Mouse (Mus musculus): ENCODE results near the gene 1700020L24Rik. TPM values are rescaled to one million over a fixed set of nuclear protein-coding genes. Genes with fewer than 3 reads are reported as not detected.

Gene 1700020L24Rik
- polyA plus RNA-seq, 1 experiment from 2014 or later, result 0.45 TPM

DNA sequence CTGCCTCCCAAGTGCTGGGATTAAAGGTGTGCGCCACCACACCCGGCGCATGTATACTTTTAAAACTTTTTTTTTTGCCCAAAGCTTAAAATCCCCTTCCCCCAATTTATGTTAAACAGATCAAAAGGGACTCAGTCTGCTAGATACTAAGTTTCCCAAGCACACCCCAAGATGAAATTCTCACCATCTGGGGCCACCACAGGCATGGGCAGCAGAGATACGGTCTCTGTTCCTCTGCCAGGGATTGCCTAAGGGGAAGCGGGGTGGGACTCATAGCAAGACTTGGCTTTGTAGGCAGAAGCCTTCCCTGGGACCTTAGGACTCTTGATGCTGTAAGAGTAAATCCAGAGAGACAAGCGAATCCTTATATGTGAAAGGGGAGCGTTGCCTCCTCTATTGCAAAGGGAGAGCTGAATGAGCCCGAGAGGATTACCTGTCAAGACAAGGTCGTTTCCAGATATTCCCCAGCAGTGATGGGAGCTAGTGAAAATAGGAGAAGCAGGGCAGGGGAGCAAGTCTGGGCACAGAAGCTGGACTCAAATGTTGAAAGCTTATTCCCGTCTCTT is 24.1 kb downstream of the 1700020L24Rik start:
- H3K27ac ChIP-seq, result no peak overlapping the region
- no peaks in the 10 kb centered on the region for H3K36me3 ChIP-seq
- H3K9ac ChIP-seq, result no peak overlapping the region
- peaks cover 58% of the 10 kb centered on the region for H3K27me3 ChIP-seq
- WGBS, result 73% methylated on average over 10 of the region's 10 CpGs
- no peak for ATAC-seq (ENCODE audit: low FRiP score)
- H3K4me1 ChIP-seq, result peaks cover 22% of the 10 kb centered on the region
- peak overlapping the region; percentile 87; the same call in 1 of the 2 replicates for H3K4me2 ChIP-seq (replicated peaks)
- H3K9me3 ChIP-seq (replicated peaks), result no peaks in the 10 kb centered on the region
- no peak overlapping the region for H3K4me3 ChIP-seq

DNA sequence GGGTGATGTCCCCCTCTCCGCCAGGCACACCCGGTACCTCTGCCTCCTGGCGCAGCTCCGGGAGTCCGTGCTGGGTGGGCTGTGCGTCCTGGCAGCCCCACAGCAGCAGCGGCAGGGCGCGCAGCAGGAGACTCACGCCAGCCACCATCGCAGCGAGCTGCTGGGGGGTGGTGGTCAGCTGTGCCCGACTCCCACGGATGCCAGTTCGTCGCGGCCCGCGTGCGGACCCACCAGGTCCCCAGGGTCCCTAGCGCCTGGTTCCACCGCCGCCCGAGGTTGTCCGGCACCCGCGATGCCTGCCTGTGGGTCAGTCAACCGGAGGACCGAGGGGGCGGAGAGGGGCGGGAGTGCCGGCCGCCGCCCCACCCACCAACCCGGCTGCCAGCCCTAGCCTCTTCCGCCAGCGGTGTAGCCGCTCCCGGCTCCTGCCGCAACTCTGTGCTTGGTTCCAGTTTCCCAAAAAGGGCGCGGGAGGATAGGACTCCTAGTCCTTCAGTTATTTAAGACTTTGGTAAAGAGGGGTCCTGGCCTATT is 25.3 kb downstream of the 1700020L24Rik start, which contains the start of gene Mmp28:
Gene Mmp28 (minus strand): TSS at position 361 of the 534 bp plus-strand sequence.
- Histone ChIP-seq H3K9ac (peak within 1 kb of the TSS; percentile 74), H3K27ac (no peak within 1 kb of the TSS), H3K9me3 (replicated peaks) (no peaks in the 10 kb centered on the region), H3K4me2 (replicated peaks) (peak within 1 kb of the TSS; percentile 87), H3K27me3 (peaks cover 58% of the 10 kb centered on the region), H3K4me1 (peaks cover 20% of the 10 kb centered on the region), H3K36me3 (no peaks in the 10 kb centered on the region), H3K4me3 (peak within 1 kb of the TSS; percentile 55)
- no peak for ATAC-seq (ENCODE audit: low FRiP score)
- under 1% methylated on average over 42 of the region's 42 CpGs for WGBS

DNA sequence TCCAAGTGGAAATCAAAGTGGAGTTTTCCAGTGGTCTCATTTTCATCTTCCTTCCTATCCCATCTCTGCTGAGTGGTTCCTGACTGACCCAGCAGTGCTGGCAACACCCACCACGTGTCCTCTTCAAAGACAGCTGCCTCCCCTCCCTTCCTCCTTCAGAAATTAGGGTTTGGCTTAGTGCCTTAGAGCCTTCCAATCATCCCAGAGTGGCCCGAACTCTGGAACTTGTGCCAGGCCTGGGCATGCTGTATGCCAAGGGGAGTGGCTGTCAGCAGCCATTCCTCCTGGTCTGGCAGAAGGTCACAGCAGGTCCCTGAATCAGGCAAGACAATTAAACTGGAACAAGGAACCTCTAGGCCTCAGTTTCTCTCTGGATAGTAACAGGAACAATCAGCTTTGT is 28.5 kb downstream of the 1700020L24Rik start:
- WGBS, result 35% methylated on average over 2 of the region's 2 CpGs
- Histone ChIP-seq H3K36me3 (no peaks in the 10 kb centered on the region), H3K27ac (no peak overlapping the region), H3K4me1 (peaks cover 16% of the 10 kb centered on the region), H3K27me3 (peaks cover 50% of the 10 kb centered on the region), H3K4me3 (no peak overlapping the region), H3K9ac (no peak overlapping the region), H3K4me2 (replicated peaks) (no peak overlapping the region), H3K9me3 (replicated peaks) (no peaks in the 10 kb centered on the region)
- no peak for ATAC-seq (ENCODE audit: low FRiP score)

DNA sequence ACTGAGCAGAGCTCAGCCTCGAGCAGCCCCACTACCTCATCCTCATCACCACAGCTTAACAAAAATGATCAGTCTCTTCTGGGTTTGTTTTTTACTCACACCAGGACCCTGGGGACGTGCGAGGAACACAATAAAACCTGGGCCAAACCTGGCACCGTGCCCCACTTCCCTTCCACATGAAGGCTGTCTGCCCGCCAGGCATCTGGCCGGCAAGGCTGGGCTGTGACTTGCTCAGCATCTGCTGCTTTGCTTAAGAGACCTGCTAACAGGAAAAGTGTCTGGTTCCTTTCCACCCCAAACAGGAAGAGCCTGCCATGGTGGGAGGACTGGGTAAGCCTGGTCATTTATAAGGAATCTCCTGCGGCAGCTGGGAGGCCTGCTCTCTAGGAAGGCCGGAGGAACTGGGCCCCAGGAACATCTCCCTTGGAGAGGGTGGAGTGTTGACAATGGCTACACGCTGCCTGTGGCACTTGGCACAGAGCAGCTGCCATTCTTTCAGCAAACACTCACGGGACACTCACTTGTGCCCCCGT is 29.7 kb downstream of the 1700020L24Rik start:
- no peak for ATAC-seq (ENCODE audit: low FRiP score)
- no peak overlapping the region for H3K9ac ChIP-seq
- no peak overlapping the region for H3K27ac ChIP-seq
- peaks cover 42% of the 10 kb centered on the region for H3K27me3 ChIP-seq
- 64% methylated on average over 11 of the region's 11 CpGs for WGBS
- no peak overlapping the region for H3K4me2 ChIP-seq (replicated peaks)
- H3K4me3 ChIP-seq, result no peak overlapping the region
- H3K4me1 ChIP-seq, result peaks cover 17% of the 10 kb centered on the region
- H3K36me3 ChIP-seq, result no peaks in the 10 kb centered on the region
- H3K9me3 ChIP-seq (replicated peaks), result no peaks in the 10 kb centered on the region

DNA sequence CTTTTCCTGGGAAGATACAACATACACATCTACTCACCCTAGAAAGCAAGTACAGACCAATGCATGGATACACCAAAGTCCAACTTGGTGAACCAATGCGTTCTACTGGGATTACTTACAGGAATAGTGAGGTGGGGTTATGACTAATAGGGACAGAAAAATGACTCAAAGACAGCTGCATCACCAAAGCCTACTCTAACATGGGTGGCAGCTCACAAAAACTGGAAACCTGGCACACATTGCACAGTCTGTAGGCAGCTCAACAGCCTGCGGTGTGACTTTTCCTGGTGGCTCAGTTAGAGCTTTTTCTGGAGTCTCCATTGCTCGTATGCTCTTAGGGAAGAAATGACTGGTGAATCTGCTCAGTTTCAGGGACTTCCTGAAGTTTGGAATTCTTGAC is 31.3 kb downstream of the 1700020L24Rik start:
- WGBS, result 92% methylated on average over 3 of the region's 3 CpGs
- H3K4me2 ChIP-seq (replicated peaks), result no peak overlapping the region
- peaks cover 7% of the 10 kb centered on the region for H3K4me1 ChIP-seq
- no peak overlapping the region for H3K9ac ChIP-seq
- no peak for ATAC-seq (ENCODE audit: low FRiP score)
- H3K27ac ChIP-seq, result no peak overlapping the region
- H3K27me3 ChIP-seq, result peaks cover 27% of the 10 kb centered on the region
- H3K9me3 ChIP-seq (replicated peaks), result no peaks in the 10 kb centered on the region
- H3K36me3 ChIP-seq, result no peaks in the 10 kb centered on the region
- H3K4me3 ChIP-seq, result no peak overlapping the region

DNA sequence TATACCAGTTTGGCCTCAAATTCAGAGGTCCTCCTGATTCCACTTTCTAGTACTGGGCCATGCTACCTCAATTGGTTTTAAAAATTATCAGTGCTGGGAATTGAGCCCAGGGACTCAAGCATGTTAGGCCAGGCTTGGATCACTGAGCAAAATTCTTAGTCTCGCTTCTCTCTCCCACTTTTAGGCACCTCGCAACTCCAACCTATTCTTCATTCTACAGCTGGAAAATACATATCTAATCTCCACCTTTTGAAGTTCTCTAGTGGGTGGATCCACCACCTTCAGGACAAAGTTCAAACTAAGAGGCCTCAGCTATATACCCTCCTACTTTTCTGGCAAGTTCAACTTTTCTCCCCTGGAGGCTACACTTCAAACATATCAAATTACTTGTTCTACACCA is 34.3 kb downstream of the 1700020L24Rik start:
- H3K4me1 ChIP-seq, result peaks cover 19% of the 10 kb centered on the region
- no peak for ATAC-seq (ENCODE audit: low FRiP score)
- no peak overlapping the region for H3K27ac ChIP-seq
- 91% methylated on average over 2 of the region's 2 CpGs for WGBS
- H3K9me3 ChIP-seq (replicated peaks), result no peaks in the 10 kb centered on the region
- no peak overlapping the region for H3K9ac ChIP-seq
- H3K36me3 ChIP-seq, result no peaks in the 10 kb centered on the region
- peaks cover 7% of the 10 kb centered on the region for H3K27me3 ChIP-seq
- H3K4me3 ChIP-seq, result 0 out of 2 replicates have a peak overlapping the region, but pooled peaks have one; percentile 83
- peak overlapping the region; percentile 52 for H3K4me2 ChIP-seq (replicated peaks)

DNA sequence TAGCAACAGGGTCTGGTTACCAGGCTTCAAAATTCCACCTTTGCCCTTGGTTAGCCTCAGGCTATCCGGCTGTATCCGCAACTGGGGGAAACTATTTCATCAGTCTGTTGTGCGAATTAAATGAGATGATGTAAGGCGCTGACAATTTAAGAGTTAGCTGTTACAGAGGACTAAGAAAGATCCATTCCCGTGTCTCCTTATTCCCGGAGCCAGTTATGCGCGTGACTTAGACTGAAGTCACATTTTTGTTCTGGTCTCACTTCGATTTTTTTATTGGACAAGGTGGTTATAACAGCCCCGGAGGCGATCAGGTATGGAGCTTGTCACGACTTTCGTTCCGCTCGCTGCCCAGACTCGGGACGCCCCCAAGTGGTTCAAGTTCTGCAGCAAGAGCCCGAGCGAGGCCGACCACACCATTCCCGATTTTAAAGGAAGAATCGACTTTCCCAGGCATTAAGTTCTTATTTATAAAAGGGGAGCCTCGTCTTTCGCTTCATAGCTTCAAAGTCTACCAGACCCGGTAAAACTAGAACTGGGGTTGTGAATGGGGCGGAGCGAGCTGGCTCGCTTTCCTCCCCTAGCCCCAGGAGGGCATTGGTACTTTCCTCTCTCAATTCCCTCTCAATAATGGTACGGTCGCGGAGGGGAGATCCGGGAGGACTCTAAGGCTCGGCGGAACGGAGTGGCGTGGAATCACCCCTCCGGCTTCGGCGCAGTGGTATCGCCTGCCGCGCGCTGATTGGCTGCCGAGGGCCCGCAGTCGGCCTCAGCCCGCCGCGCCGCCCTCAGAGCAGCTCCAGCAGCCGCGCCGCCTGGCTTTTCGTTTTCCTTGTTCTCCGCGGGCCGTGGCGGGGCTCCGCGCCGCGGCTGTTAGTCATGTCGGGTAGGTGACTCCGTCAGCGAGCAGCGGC is 35.1 kb downstream of the 1700020L24Rik start, which contains the start of gene Taf15:
Gene Taf15 (plus strand): TSS at position 763 of the 911 bp plus-strand sequence.
- H3K9ac ChIP-seq, result peak within 1 kb of the TSS; percentile 91
- 1% methylated on average over 54 of the region's 66 CpGs for WGBS
- H3K4me1 ChIP-seq, result peaks cover 15% of the 10 kb centered on the region
- peak; percentile 98 for ATAC-seq (ENCODE audit: low FRiP score)
- peak within 1 kb of the TSS; percentile 83 for H3K4me3 ChIP-seq
- peak within 1 kb of the TSS; percentile 96 for H3K27ac ChIP-seq
- 0 out of 2 replicates have a peak, but pooled peaks cover 1% of the 10 kb centered on the region for H3K36me3 ChIP-seq
- peak within 1 kb of the TSS; percentile 91 for H3K4me2 ChIP-seq (replicated peaks)
- H3K9me3 ChIP-seq (replicated peaks), result no peaks in the 10 kb centered on the region
- peaks cover 7% of the 10 kb centered on the region for H3K27me3 ChIP-seq

DNA sequence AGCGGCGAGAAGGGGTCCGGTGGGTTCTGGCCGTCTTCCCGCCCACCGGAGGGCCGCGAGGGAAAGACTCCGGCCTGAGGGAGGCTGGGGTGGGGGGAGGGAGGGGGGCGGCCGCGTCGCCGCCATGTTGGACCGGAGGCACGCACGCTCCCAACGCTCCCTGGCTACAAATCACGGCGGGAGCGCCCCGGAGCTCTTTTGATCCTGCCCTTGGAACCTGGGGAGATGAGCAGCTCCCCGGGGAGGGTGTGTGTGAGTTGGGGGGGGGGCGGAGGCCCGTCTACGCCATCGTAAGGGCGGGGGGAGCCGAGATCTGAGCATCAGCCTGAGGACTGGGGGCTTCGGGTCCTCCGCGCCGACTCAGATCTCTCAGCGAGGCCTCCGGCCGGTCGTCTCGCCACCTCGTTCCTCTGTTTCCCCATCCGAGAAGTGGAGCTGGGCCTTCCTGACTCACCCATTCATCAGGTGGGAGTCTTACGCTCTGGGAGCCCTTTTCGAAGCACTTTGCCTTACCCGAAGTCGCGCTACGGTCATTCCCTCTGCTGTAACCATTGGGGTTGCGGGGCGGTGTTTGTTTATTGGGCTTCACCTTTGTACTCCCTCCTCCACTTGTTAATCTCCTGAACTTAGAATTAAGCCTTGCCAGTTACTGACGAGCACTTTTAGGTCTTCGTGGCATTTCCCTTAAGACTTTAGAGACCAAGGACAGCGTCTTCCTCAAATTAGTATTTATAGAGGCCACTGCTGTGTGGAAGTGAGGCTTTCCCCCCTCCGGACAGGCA is 35.9 kb downstream of the 1700020L24Rik start:
- Histone ChIP-seq H3K36me3 (peaks cover 5% of the 10 kb centered on the region; the same call in 1 of the 2 replicates), H3K4me1 (peaks cover 15% of the 10 kb centered on the region), H3K4me3 (peak overlapping the region; percentile 83), H3K4me2 (replicated peaks) (peak overlapping the region; percentile 91), H3K9me3 (replicated peaks) (no peaks in the 10 kb centered on the region), H3K27me3 (peaks cover 7% of the 10 kb centered on the region), H3K9ac (peak overlapping the region; percentile 91), H3K27ac (peak overlapping the region; percentile 96)
- peak; percentile 83 for ATAC-seq (ENCODE audit: low FRiP score)
- WGBS, result under 1% methylated on average over 37 of the region's 52 CpGs

Other genes with a start within 250 kb of the 1700020L24Rik start
- 0.66 and 0.68 TPM in 2 replicates for gene Slfn3, start 246.3 kb upstream of the 1700020L24Rik start, polyA plus RNA-seq (2016; fragmentation: Nextera tagmentation; extraction: Ambion mirVana)
- 0.87 and 1.1 TPM in 2 replicates for gene Slfn14, start 151.0 kb upstream of the 1700020L24Rik start, polyA plus RNA-seq (2016; fragmentation: Nextera tagmentation; extraction: Ambion mirVana)
- gene Ap2b1, start 138.7 kb upstream of the 1700020L24Rik start, polyA plus RNA-seq (2016; fragmentation: Nextera tagmentation; extraction: Ambion mirVana), result 113 and 128 TPM in 2 replicates
- 16.4 and 19.8 TPM in 2 replicates for gene Pex12, start 135.1 kb upstream of the 1700020L24Rik start, polyA plus RNA-seq (2016; fragmentation: Nextera tagmentation; extraction: Ambion mirVana)
- 16.8 and 17.7 TPM in 2 replicates for gene Rasl10b, start 28.5 kb upstream of the 1700020L24Rik start, polyA plus RNA-seq (2016; fragmentation: Nextera tagmentation; extraction: Ambion mirVana)
- gene Gas2l2, start 8.2 kb upstream of the 1700020L24Rik start, polyA plus RNA-seq (2016; fragmentation: Nextera tagmentation; extraction: Ambion mirVana), result 0.59 and 0.76 TPM in 2 replicates
- 3.2 and 3.5 TPM in 2 replicates for gene Mmp28, start 25.4 kb downstream of the 1700020L24Rik start, polyA plus RNA-seq (2016; fragmentation: Nextera tagmentation; extraction: Ambion mirVana)
- 13.9 and 14.9 TPM in 2 replicates for gene Taf15, start 35.4 kb downstream of the 1700020L24Rik start, polyA plus RNA-seq (2016; fragmentation: Nextera tagmentation; extraction: Ambion mirVana)
- gene Heatr9, start 84.5 kb downstream of the 1700020L24Rik start, polyA plus RNA-seq (2016; fragmentation: Nextera tagmentation; extraction: Ambion mirVana), result not detected in 2 replicates
- gene Ccl5, start 92.8 kb downstream of the 1700020L24Rik start, polyA plus RNA-seq (2016; fragmentation: Nextera tagmentation; extraction: Ambion mirVana), result not detected in 2 replicates
- 1.3 and 1.7 TPM in 2 replicates for gene Ccl9, start 141.0 kb downstream of the 1700020L24Rik start, polyA plus RNA-seq (2016; fragmentation: Nextera tagmentation; extraction: Ambion mirVana)
- gene Ccl6, start 155.4 kb downstream of the 1700020L24Rik start, polyA plus RNA-seq (2016; fragmentation: Nextera tagmentation; extraction: Ambion mirVana), result 0.81 and 1.8 TPM in 2 replicates
- not detected in 2 replicates for gene Rpl9-ps1, start 207.9 kb downstream of the 1700020L24Rik start, polyA plus RNA-seq (2016; fragmentation: Nextera tagmentation; extraction: Ambion mirVana)
- gene Ccl3, start 211.7 kb downstream of the 1700020L24Rik start, polyA plus RNA-seq (2016; fragmentation: Nextera tagmentation; extraction: Ambion mirVana), result 1.2 and 1.3 TPM in 2 replicates
- 0.46 TPM in 1 of 2 replicates, not detected in the other for gene Ccl4, start 224.9 kb downstream of the 1700020L24Rik start, polyA plus RNA-seq (2016; fragmentation: Nextera tagmentation; extraction: Ambion mirVana)

Data from hindbrain, embryonic 12.5 days (tissue).